Mouse (Mus musculus): ENCODE measurements around the gene Socs3. TPM values are rescaled to one million over a fixed set of nuclear protein-coding genes. Genes with fewer than 3 reads are reported as not detected.
A peak's percentile ranks its signal among the peaks of the same experiment; 100 is the strongest.

Socs3 gene
- polyA plus RNA-seq, 1 experiment = 5.4 TPM

DNA sequence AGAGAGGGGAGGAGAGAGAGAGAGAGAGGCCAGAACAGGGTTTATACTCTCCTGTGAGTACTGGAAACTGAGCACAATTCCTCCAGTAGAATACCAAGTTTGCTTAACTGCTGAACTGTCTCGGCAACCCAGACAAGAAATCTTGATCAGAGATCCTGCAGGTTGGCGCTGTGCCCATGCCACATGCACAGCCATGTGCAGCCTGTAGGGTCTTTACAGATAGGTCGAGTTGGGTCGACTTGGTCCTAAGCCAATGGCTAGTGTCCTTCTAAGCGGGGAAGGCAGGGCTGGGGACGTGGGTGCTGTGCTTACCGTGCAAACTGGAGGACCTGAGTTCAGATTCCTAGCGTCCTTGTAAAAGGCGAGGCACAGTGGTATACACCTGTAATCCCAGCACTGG lies 15.0 kb downstream of the Socs3 start:
- DNase-seq (ENCODE audit: low read depth) = no peak

GRCm38 (mm10) chr11:117954094-117954493 lies 15.8 kb downstream of the Socs3 start:
- DNase-seq (ENCODE audit: low read depth) = no peak

DNA sequence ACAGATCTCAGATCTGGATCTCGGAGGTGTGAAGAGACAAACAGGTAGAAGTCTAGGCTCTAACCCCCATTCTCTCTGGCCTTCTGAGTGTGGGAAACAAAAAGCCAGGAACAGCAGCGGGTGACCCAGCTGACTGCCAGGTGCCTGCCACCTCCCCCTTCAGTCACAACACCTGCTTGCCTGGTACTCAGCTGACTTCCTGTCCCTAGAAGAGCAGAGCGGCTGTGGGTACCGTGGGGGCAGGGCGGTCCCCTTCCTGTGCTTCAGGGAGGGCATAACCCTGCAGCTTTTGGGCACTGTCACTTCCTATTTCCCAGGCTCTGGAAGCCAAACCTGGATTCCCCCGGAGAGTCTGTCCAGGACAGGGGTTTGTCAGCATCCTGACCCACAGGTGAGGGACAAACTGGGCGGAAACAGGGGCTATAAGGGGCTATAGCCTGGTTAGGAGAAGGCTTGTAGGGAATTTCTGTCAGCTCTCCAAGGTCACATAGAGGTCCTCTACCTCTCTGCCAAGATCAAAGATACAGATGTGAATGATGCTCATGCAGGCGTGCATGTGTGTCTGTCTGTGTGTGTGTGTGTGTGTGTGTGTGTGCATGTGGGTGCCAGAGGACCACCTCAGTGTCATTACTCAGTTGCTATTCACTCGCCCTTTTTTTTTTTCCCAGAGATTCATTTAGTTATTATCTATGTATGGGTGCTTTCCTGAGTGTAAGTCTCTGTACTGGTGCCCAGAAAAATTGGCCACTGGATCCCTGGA lies 17.5 kb downstream of the Socs3 start:
- DNase-seq (ENCODE audit: low read depth) = no peak

- DNase-seq (ENCODE audit: low read depth) = no peak
Observed at GRCm38 (mm10) chr11:117951391-117951790, 18.5 kb downstream of the Socs3 start.

GRCm38 (mm10) chr11:117949392-117950091 lies 20.3 kb downstream of the Socs3 start:
- no peak for DNase-seq (ENCODE audit: low read depth)

DNA sequence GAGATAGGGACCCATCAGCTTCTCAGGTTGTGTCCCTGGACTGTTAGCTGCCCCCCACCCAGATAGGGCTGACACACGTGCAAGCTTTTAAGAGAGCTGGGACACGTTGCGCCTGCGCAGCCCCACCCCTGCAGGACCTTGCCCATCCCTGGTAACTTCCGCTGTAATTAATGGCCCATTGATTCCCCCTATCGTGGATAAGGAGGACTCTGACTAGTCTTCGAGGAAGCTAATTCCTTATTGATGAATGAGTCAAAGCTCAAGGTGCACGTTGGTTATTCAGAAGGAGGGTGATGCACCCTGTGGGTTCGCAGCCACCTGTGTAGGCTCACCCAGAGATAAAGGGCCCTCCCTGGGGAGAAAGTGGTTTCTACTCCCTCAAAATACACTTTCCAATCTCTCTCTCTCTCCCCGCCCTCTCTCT lies 22.8 kb downstream of the Socs3 start:
- DNase-seq (ENCODE audit: low read depth) = no peak

- no peak for DNase-seq (ENCODE audit: low read depth)
Observed at GRCm38 (mm10) chr11:117946195-117946979, 23.5 kb downstream of the Socs3 start.

DNA sequence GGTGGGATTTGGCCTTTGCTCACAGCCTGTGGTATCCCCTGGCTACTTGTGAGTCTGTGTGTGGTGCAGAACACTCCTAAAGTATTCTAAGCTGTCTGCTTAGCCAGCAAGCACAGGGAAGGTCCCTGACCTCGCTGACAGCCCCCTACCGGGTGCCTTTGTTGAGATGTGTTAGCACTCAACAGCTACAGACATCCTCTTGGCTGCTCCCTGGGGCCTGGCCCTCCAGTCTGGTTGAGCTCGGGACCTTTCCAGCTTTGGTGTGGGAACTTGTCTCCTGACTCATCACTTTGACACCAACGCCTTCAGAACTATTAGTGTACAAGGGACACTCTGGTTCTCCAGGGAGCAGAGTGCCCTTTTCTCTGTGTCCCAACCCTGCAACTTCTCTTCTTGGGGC lies 28.0 kb downstream of the Socs3 start:
- no peak for DNase-seq (ENCODE audit: low read depth)

GRCm38 (mm10) chr11:117941325-117941834 lies 28.5 kb downstream of the Socs3 start:
- no peak for DNase-seq (ENCODE audit: low read depth)

- DNase-seq (ENCODE audit: low read depth) = no peak
Observed at GRCm38 (mm10) chr11:117940881-117941280, 29.0 kb downstream of the Socs3 start.

- DNase-seq (ENCODE audit: low read depth) = no peak
Observed at GRCm38 (mm10) chr11:117939741-117940285, 30.0 kb downstream of the Socs3 start.

- no peak for DNase-seq (ENCODE audit: low read depth)
Observed at GRCm38 (mm10) chr11:117939004-117939730, 30.7 kb downstream of the Socs3 start.

- no peak for DNase-seq (ENCODE audit: low read depth)
Observed at GRCm38 (mm10) chr11:117936202-117936601, 33.6 kb downstream of the Socs3 start.

GRCm38 (mm10) chr11:117935616-117936015 lies 34.2 kb downstream of the Socs3 start:
- no peak for DNase-seq (ENCODE audit: low read depth)

- DNase-seq (ENCODE audit: low read depth) = no peak
Observed at GRCm38 (mm10) chr11:117934576-117935368, 35.1 kb downstream of the Socs3 start.

DNA sequence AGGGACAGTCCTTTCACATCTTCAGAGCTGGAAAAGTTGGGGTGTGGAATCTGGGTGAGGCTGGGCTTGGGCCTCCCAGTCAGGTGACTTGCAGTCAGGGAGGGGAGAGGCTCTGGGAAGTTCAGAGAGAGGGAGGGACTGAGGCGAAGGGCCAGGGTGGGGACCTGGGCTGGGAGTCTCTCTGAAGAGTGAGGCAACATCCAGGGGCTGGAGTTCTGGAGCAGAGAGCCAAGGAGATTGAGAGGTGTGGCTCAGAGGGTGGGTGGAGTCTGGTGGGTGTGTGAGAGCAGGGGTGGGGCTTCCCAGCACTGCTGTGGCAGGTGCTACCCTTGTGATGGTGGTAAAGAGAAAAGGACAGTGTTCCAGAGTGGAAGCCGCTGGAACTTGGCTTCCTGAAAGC lies 35.7 kb downstream of the Socs3 start:
- no peak for DNase-seq (ENCODE audit: low read depth)

DNA sequence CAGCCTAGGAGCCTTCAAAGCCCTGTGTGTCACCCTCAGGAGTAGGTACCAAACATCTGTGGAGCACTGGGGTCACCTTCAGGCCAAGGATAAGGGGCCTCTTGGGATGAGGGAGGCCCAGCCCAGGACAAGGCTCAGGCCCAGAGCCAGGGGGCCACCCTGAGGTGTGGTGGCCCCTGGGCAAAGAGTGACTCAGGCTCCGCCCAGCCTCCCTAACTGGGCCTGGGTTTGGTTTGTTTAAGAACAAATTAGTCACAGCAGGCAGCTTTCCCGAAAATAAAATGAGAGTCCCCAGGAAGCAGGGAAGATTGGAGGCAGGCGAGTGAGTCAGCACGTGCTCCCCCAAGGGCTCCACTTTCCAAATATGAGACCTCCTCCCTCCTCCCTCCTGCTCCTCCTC lies 37.7 kb downstream of the Socs3 start:
- DNase-seq (ENCODE audit: low read depth) = no peak

- DNase-seq (ENCODE audit: low read depth) = no peak
Observed at GRCm38 (mm10) chr11:117931576-117931975, 38.3 kb downstream of the Socs3 start.

GRCm38 (mm10) chr11:117930781-117931338 lies 39.0 kb downstream of the Socs3 start:
- no peak for DNase-seq (ENCODE audit: low read depth)

- peak; percentile 86 for DNase-seq (ENCODE audit: low read depth)
Observed at GRCm38 (mm10) chr11:117925541-117925940, 44.3 kb downstream of the Socs3 start.
